Mouse (Mus musculus) heart, embryonic 14.5 days (tissue): ENCODE results near the gene Ctcf. TPM values are rescaled to one million over a fixed set of nuclear protein-coding genes. Genes with fewer than 3 reads are reported as not detected.

Source experiments
- ATAC-seq: fragments of 200-750 bp; cut with Nextera tagmentation; 2 replicates; pipeline ENCODE4 v1.8.0; 2017; ENCODE audit warnings: low read depth, moderate TSS enrichment; ENCODE audit not compliant: insufficient number of reproducible peaks, insufficient read depth, low FRiP score
- H3K27ac ChIP-seq, 2 experiments: fragments of 200-500 bp in 1 of 2; fragments of 300-500 bp in 1 of 2; sonication (generic) in 1 of 2; replicated peaks in 1 of 2; 2 replicates each; pipeline ENCODE4 v1.5.1; 2012 to 2014; ENCODE audit warnings: low read depth in 2 of 2, low read length in 2 of 2, control low read depth in 1 of 2, mild to moderate bottlenecking in 1 of 2, mixed read lengths in 1 of 2; ENCODE audit not compliant: control insufficient read depth in 1 of 2, insufficient read depth in 1 of 2
- H3K27me3 ChIP-seq: fragments of 300-500 bp; sonication (generic); 2 replicates; pipeline ENCODE4 v1.6.1; 2014; ENCODE audit warnings: mild to moderate bottlenecking, low read length, control low read depth; ENCODE audit not compliant: control insufficient read depth, insufficient read depth
- H3K36me3 ChIP-seq: fragments of 300-500 bp; sonication (generic); 2 replicates; pipeline ENCODE4 v1.6.1; 2014; ENCODE audit warnings: mild to moderate bottlenecking, control low read depth, low read length, mixed read lengths; ENCODE audit not compliant: control insufficient read depth, insufficient read depth
- H3K4me1 ChIP-seq, 2 experiments: fragments of 200-500 bp in 1 of 2; fragments of 300-500 bp in 1 of 2; sonication (generic) in 1 of 2; 2 replicates each; pipeline ENCODE4 v1.6.1; 2012 to 2014; ENCODE audit warnings: low read length in 2 of 2, control low read depth in 1 of 2, mixed read lengths in 1 of 2; ENCODE audit not compliant: control insufficient read depth in 2 of 2, insufficient read depth in 2 of 2
- H3K4me2 ChIP-seq: fragments of 300-500 bp; sonication (generic); 2 replicates; pipeline ENCODE4 v1.6.1; 2014; ENCODE audit warnings: mild to moderate bottlenecking, low read length
- H3K4me3 ChIP-seq, 2 experiments: fragments of 200-500 bp in 1 of 2; fragments of 300-500 bp in 1 of 2; sonication (generic) in 1 of 2; 2 replicates each; pipeline ENCODE4 v1.5.1; 2012 to 2014; ENCODE audit warnings: low read length in 2 of 2, mild to moderate bottlenecking in 2 of 2, control low read depth in 1 of 2, low read depth in 1 of 2, moderate library complexity in 1 of 2; ENCODE audit not compliant: control insufficient read depth in 1 of 2, insufficient read depth in 1 of 2
- H3K9ac ChIP-seq: fragments of 300-500 bp; sonication (generic); 2 replicates; pipeline ENCODE4 v1.6.1; 2014; ENCODE audit warnings: mild to moderate bottlenecking, low read length
- H3K9me3 ChIP-seq: fragments of 300-500 bp; sonication (generic); 2 replicates; pipeline ENCODE4 v1.6.1; 2016; ENCODE audit warnings: low read length, control low read depth; ENCODE audit not compliant: control insufficient read depth
- WGBS: fragments of 180-500 bp; shearing (Covaris S2); extraction: QIAGEN DNeasy Blood & Tissue Kit; methylation state at CpG from one replicate; pipeline ENCODE4 v1.1.7; 2014; 5-methylcytosine and 5-hydroxymethylcytosine counted together
- polyA plus RNA-seq: library from polyadenylated mRNA; unstranded; fragments of >200 nt; fragmentation: Nextera tagmentation; extraction: Ambion mirVana; gene quantifications from 2 replicates; pipeline ENCODE4 v1.2.1, GENCODE M21; 2014

Ctcf gene
- polyA plus RNA-seq, 1 experiment from 2014 or later, result 62.5 TPM

GRCm38 (mm10) chr8:105618892-105619591, 17.3 kb upstream of the Ctcf start:
- 92% methylated on average over 19 of the region's 19 CpGs for WGBS
- Histone ChIP-seq H3K36me3 (peaks cover 90% of the 10 kb centered on the region), H3K27ac (no peak overlapping the region)

GRCm38 (mm10) chr8:105620211-105620610, 16.2 kb upstream of the Ctcf start:
- Histone ChIP-seq H3K9me3 (no peaks in the 10 kb centered on the region), H3K4me1 (peaks cover 4 to 17% of the 10 kb centered on the region in 2 experiments; a peak in 3 of 4 replicates), H3K27ac (no peak overlapping the region), H3K27me3 (no peaks in the 10 kb centered on the region), H3K4me2 (no peak overlapping the region), H3K9ac (no peak overlapping the region), H3K4me3 (no peak overlapping the region), H3K36me3 (peaks cover 86% of the 10 kb centered on the region)
- no peak for ATAC-seq
- 86% methylated on average over 19 of the region's 19 CpGs for WGBS

More at GRCm38 (mm10) chr8:105618892-105619591, 17.3 kb upstream of the Ctcf start:
- H3K4me2 ChIP-seq, result no peak overlapping the region
- H3K9ac ChIP-seq, result no peak overlapping the region
- ATAC-seq, result no peak
- H3K27me3 ChIP-seq, result no peaks in the 10 kb centered on the region
- no peak overlapping the region for H3K4me3 ChIP-seq
- peaks cover 4 to 14% of the 10 kb centered on the region in 2 experiments; a peak in 3 of 4 replicates for H3K4me1 ChIP-seq
- H3K9me3 ChIP-seq, result no peaks in the 10 kb centered on the region

- no peak overlapping the region for H3K9ac ChIP-seq
- no peak for ATAC-seq
- H3K4me3 ChIP-seq, result no peak overlapping the region
- no peaks in the 10 kb centered on the region for H3K9me3 ChIP-seq
- H3K4me2 ChIP-seq, result no peak overlapping the region
- H3K27ac ChIP-seq, result no peak overlapping the region
- peaks cover 77% of the 10 kb centered on the region for H3K36me3 ChIP-seq
- H3K4me1 ChIP-seq, result peaks cover 4 to 17% of the 10 kb centered on the region in 2 experiments; a peak in 3 of 4 replicates
- 85% methylated on average over 21 of the region's 21 CpGs for WGBS
- H3K27me3 ChIP-seq, result no peaks in the 10 kb centered on the region
These were observed 15.2 kb upstream of the Ctcf start for GRCm38 (mm10) chr8:105620946-105621720.

- H3K36me3 ChIP-seq, result peaks cover 70% of the 10 kb centered on the region
- 70% methylated on average over 4 of the region's 4 CpGs for WGBS
- H3K9ac ChIP-seq, result no peak overlapping the region
- H3K27me3 ChIP-seq, result no peaks in the 10 kb centered on the region
- H3K9me3 ChIP-seq, result no peaks in the 10 kb centered on the region
- no peak overlapping the region for H3K4me2 ChIP-seq
- no peak overlapping the region for H3K4me3 ChIP-seq
- 0 out of 4 replicates have a peak overlapping the region, but pooled peaks of 1 of the 2 experiments have one; percentile 44 for H3K27ac ChIP-seq
- no peak for ATAC-seq
- peaks cover 4 to 17% of the 10 kb centered on the region in 2 experiments; a peak in 3 of 4 replicates for H3K4me1 ChIP-seq
These were observed 14.5 kb upstream of the Ctcf start for GRCm38 (mm10) chr8:105621841-105622240.

GRCm38 (mm10) chr8:105622421-105622920, 13.9 kb upstream of the Ctcf start:
- ATAC-seq, result peak; percentile 77
- Histone ChIP-seq H3K4me3 (no peak overlapping the region), H3K27ac (peak overlapping the region; percentile 12 to 47; a peak in 2 of 4 replicates), H3K36me3 (peaks cover 63% of the 10 kb centered on the region), H3K9me3 (no peaks in the 10 kb centered on the region), H3K4me1 (peaks cover 4 to 17% of the 10 kb centered on the region in 2 experiments; a peak in 3 of 4 replicates), H3K9ac (no peak overlapping the region), H3K27me3 (no peaks in the 10 kb centered on the region), H3K4me2 (no peak overlapping the region)
- WGBS, result 8% methylated on average over 8 of the region's 8 CpGs

GRCm38 (mm10) chr8:105623118-105623517, 13.2 kb upstream of the Ctcf start:
- WGBS, result 34% methylated on average over 5 of the region's 5 CpGs
- Histone ChIP-seq H3K27ac (peak overlapping the region; percentile 12 to 47; a peak in 2 of 4 replicates), H3K4me2 (no peak overlapping the region), H3K36me3 (peaks cover 57% of the 10 kb centered on the region), H3K9ac (no peak overlapping the region), H3K4me1 (peaks cover 4 to 17% of the 10 kb centered on the region in 2 experiments; a peak in 3 of 4 replicates), H3K27me3 (no peaks in the 10 kb centered on the region), H3K9me3 (no peaks in the 10 kb centered on the region), H3K4me3 (no peak overlapping the region)
- peak; percentile 45; the same call in 1 of the 2 replicates for ATAC-seq

GRCm38 (mm10) chr8:105623679-105624245, 12.6 kb upstream of the Ctcf start:
- Histone ChIP-seq H3K36me3 (peaks cover 50% of the 10 kb centered on the region), H3K4me2 (no peak overlapping the region), H3K9ac (no peak overlapping the region), H3K27ac (no peak overlapping the region), H3K27me3 (no peaks in the 10 kb centered on the region), H3K4me3 (no peak overlapping the region), H3K9me3 (no peaks in the 10 kb centered on the region), H3K4me1 (peaks cover 4 to 17% of the 10 kb centered on the region in 2 experiments; a peak in 3 of 4 replicates)
- 59% methylated on average over 7 of the region's 7 CpGs for WGBS
- ATAC-seq, result no peak
